9 mouse cellular contexts compared by ENCODE assay signal in genomic region chr16:21778293-21778866, GRCm38 (mm10). TPM values are rescaled to one million over a fixed set of nuclear protein-coding genes. Genes with fewer than 3 reads are reported as not detected.
DNase-seq lines count a peak whose midpoint lies in the region; ATAC-seq lines count a peak whose summit lies in the region.
"Had no signal": no experiment of that assay in that cellular context is flagged by ENCODE, and none has a peak within 500 bp of the region (broad histone marks: within the 10 kb centered on the region; RNA-seq: fewer than 3 reads in every experiment).

No protein-coding gene starts in this region.

- no peak overlapping the region for H3K27ac ChIP-seq in heart, embryonic 12.5 days (ENCODE audit: poor library complexity, severe bottlenecking)
- no peak overlapping the region for H3K27ac ChIP-seq in limb, embryonic 13.5 days

- no peak overlapping the region for H3K9ac ChIP-seq in heart, embryonic 12.5 days
- H3K9ac ChIP-seq in limb, embryonic 13.5 days, result peak overlapping the region; percentile 13; the same call in 1 of the 2 replicates

- WGBS in heart, embryonic 12.5 days, result 38% methylated on average over 3 of the region's 3 CpGs
- 42% methylated on average over 3 of the region's 3 CpGs for WGBS in limb, embryonic 13.5 days

- DNase-seq in adrenal gland, postnatal 14 days, result peak; percentile 31
- no peak for DNase-seq in adrenal gland, adult 2 months
- DNase-seq in ZHBTc4 (ENCODE audit: low read depth, low spot score), result peak; percentile 74
- peak; percentile 18 for DNase-seq in neural tube, embryonic 10.5 days (ENCODE audit: extremely low spot score, low spot score)
- DNase-seq in left cerebral cortex, postnatal 4 days, result no peak
- DNase-seq in ovary, adult 18-20 months (ENCODE audit: low spot score), result no peak

- H3K27me3 ChIP-seq in heart, embryonic 12.5 days (replicated peaks), result no peaks in the 10 kb centered on the region
- H3K27me3 ChIP-seq in limb, embryonic 13.5 days, result no peaks in the 10 kb centered on the region

- H3K4me1 ChIP-seq in heart, embryonic 12.5 days (replicated peaks), result no peaks in the 10 kb centered on the region
- no peaks in the 10 kb centered on the region for H3K4me1 ChIP-seq in limb, embryonic 13.5 days

- no peaks in the 10 kb centered on the region for H3K9me3 ChIP-seq in heart, embryonic 12.5 days (replicated peaks)
- H3K9me3 ChIP-seq in limb, embryonic 13.5 days, result no peaks in the 10 kb centered on the region

- no peaks in the 10 kb centered on the region for H3K36me3 ChIP-seq in heart, embryonic 12.5 days
- no peaks in the 10 kb centered on the region for H3K36me3 ChIP-seq in limb, embryonic 13.5 days

- peak overlapping the region; percentile 37 for H3K4me3 ChIP-seq in heart, embryonic 12.5 days
- H3K4me3 ChIP-seq in limb, embryonic 13.5 days, result peak overlapping the region; percentile 24

- intact Hi-C loops in left cerebral cortex, postnatal 4 days (cut with DNase I), result no loop called here

- H3K4me2 ChIP-seq in heart, embryonic 12.5 days, result peak overlapping the region; percentile 33
- peak overlapping the region; percentile 38 for H3K4me2 ChIP-seq in limb, embryonic 13.5 days (replicated peaks)

- ATAC-seq in heart, embryonic 12.5 days (ENCODE audit: insufficient number of reproducible peaks, low FRiP score), result no peak
- no peak for ATAC-seq in limb, embryonic 13.5 days (ENCODE audit: low FRiP score, low read depth)

RNA-seq across cellular contexts. Expression of gene Ehhadh, which starts 9.2 kb away (rescaled TPM):
- 81.5 and 84.5 TPM in 2 replicates for total RNA-seq in adrenal gland, postnatal 14 days (2021)
- 10 to 100 TPM; 30.8 to 80.2 TPM for total RNA-seq in adrenal gland, adult 2 months (2021)
- polyA plus RNA-seq in adrenal gland, adult 2 months (2012; rRNA removed), result 5.3 and 7.6 TPM in 2 replicates
- 3.0 and 3.4 TPM in 2 replicates for polyA plus RNA-seq in heart, embryonic 12.5 days (2016; fragmentation: Nextera tagmentation; extraction: Ambion mirVana)
- polyA plus RNA-seq in limb, embryonic 13.5 days (2015; fragmentation: Nextera tagmentation; extraction: Ambion mirVana), result 2.6 and 2.9 TPM in 2 replicates
- 1 to 10 TPM; 1.1 to 1.5 TPM for total RNA-seq in left cerebral cortex, postnatal 4 days (2021)

RNA-seq across cellular contexts. Expression of gene Map3k13, which starts 15.8 kb away (rescaled TPM):
- total RNA-seq in adrenal gland, postnatal 14 days (2021), result 0.94 and 2.0 TPM in 2 replicates
- 1 to 10 TPM in 1 of 2 experiments, under 1 TPM in 1; 0.84 to 1.2 TPM for total RNA-seq in adrenal gland, adult 2 months (2021)
- 0.40 and 0.41 TPM in 2 replicates for polyA plus RNA-seq in adrenal gland, adult 2 months (2012; rRNA removed)
- polyA plus RNA-seq in heart, embryonic 12.5 days (2016; fragmentation: Nextera tagmentation; extraction: Ambion mirVana), result 0.84 and 0.91 TPM in 2 replicates
- 0.87 and 1.0 TPM in 2 replicates for polyA plus RNA-seq in limb, embryonic 13.5 days (2015; fragmentation: Nextera tagmentation; extraction: Ambion mirVana)
- total RNA-seq in left cerebral cortex, postnatal 4 days (2021), result 10 to 100 TPM; 12.0 to 13.9 TPM
- total RNA-seq: hematopoietic stem cell, adult 5-6 weeks had no signal

Comparison
In these comparisons a context has a peak if more than half of its experiments do, and no peak if none do; other contexts are left out.
1. DNase-seq: peak in adrenal gland, postnatal 14 days (single experiment), ZHBTc4 (single experiment) and neural tube, embryonic 10.5 days (single experiment); none in adrenal gland, adult 2 months (single experiment), left cerebral cortex, postnatal 4 days (single experiment) and ovary, adult 18-20 months (single experiment).
2. RNA of gene Ehhadh, which starts 9.2 kb away (total RNA-seq): 81.5 to 84.5 TPM in adrenal gland, postnatal 14 days and 30.8 to 80.2 TPM in adrenal gland, adult 2 months; 1.1 to 1.5 TPM in left cerebral cortex, postnatal 4 days; every median in the first group is over 10 times any median in the second.